Comparison of ENCODE assay signal across 9 mouse cellular contexts in the genomic region with DNA sequence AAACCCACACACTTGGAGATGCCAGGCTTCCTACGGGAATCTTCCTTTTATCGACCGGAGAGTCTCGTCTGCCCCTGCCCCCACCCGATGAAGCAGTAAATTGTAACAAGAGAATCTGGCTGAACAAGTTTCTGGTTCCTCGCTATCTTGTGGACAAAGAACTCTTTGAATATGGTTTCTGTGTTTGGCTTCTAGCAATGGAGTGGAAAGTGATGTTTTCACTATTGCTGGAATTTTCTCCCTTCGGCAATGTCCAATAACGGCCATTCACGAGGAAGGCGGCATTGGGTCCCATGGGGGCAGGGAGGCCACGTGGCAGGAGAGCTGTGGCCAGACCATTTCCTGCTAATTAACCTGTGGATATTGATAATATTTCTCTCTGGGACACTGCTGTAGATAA. TPM values are rescaled to one million over a fixed set of nuclear protein-coding genes. Genes with fewer than 3 reads are reported as not detected.
DNase-seq lines count a peak whose midpoint lies in the region; ATAC-seq and TF ChIP-seq lines count a peak whose summit lies in the region.
"Had no signal": no experiment of that assay in that cellular context is flagged by ENCODE, and none has a peak within 500 bp of the region (broad histone marks: within the 10 kb centered on the region; RNA-seq: fewer than 3 reads in every experiment).

No protein-coding gene starts in this region.

- no peak overlapping the region for H3K27ac ChIP-seq in heart, embryonic 12.5 days (ENCODE audit: poor library complexity, severe bottlenecking)
- H3K27ac ChIP-seq in intestine, postnatal 0 days (ENCODE audit: low read depth, low read length) = no peak overlapping the region
- 0 out of 2 replicates have a peak overlapping the region, but pooled peaks have one; percentile 35 for H3K27ac ChIP-seq in stomach, postnatal 0 days (replicated peaks)
- no peak overlapping the region for H3K27ac ChIP-seq in left cerebral cortex, adult 2 months

- TF ChIP-seq EP300 in stomach, postnatal 0 days (optimal IDR thresholded peaks at IDR 0.05) = no peak

- no peak for ATAC-seq in heart, embryonic 12.5 days (ENCODE audit: insufficient number of reproducible peaks, low FRiP score)
- peak; percentile 18; the same call in 1 of the 2 replicates for ATAC-seq in intestine, postnatal 0 days
- no peak for ATAC-seq in stomach, postnatal 0 days (ENCODE audit: low FRiP score, low TSS enrichment)

- H3K36me3 ChIP-seq in heart, embryonic 12.5 days = no peaks in the 10 kb centered on the region
- no peaks in the 10 kb centered on the region for H3K36me3 ChIP-seq in intestine, postnatal 0 days (ENCODE audit: control insufficient read depth, insufficient read depth)
- H3K36me3 ChIP-seq in stomach, postnatal 0 days (ENCODE audit: control insufficient read depth, insufficient read depth, low read length) = no peaks in the 10 kb centered on the region

- H3K9ac ChIP-seq in heart, embryonic 12.5 days = no peak overlapping the region
- H3K9ac ChIP-seq in intestine, postnatal 0 days (ENCODE audit: low read depth, low read length) = no peak overlapping the region
- H3K9ac ChIP-seq in stomach, postnatal 0 days (ENCODE audit: low read length) = no peak overlapping the region

- peaks cover 7% of the 10 kb centered on the region for H3K4me1 ChIP-seq in heart, embryonic 12.5 days (replicated peaks)
- 0 out of 2 replicates have a peak, but pooled peaks cover 7% of the 10 kb centered on the region for H3K4me1 ChIP-seq in intestine, postnatal 0 days (replicated peaks; ENCODE audit: control insufficient read depth, insufficient read depth, low read length)
- peaks cover 4% of the 10 kb centered on the region; the same call in 1 of the 2 replicates for H3K4me1 ChIP-seq in stomach, postnatal 0 days (replicated peaks; ENCODE audit: control insufficient read depth, insufficient read depth)

- TF ChIP-seq CTCF in intestine, postnatal 0 days (IDR thresholded peaks at IDR 0.05; ENCODE audit: low read depth) = no peak
- no peak for TF ChIP-seq CTCF in stomach, postnatal 0 days (IDR thresholded peaks at IDR 0.05; ENCODE audit: low read depth)
- TF ChIP-seq CTCF in left cerebral cortex, adult 2 months (IDR thresholded peaks at IDR 0.05) = no peak

- peak overlapping the region; percentile 23; the same call in 1 of the 2 replicates for H3K4me2 ChIP-seq in heart, embryonic 12.5 days
- peak overlapping the region; percentile 44 for H3K4me2 ChIP-seq in intestine, postnatal 0 days (replicated peaks; ENCODE audit: low read depth)
- H3K4me2 ChIP-seq in stomach, postnatal 0 days (replicated peaks; ENCODE audit: low read depth) = 0 out of 2 replicates have a peak overlapping the region, but pooled peaks have one; percentile 12

- 26% methylated on average over 11 of the region's 11 CpGs for WGBS in heart, embryonic 12.5 days
- 18% methylated on average over 11 of the region's 11 CpGs for WGBS in intestine, postnatal 0 days
- 26% methylated on average over 11 of the region's 11 CpGs for WGBS in stomach, postnatal 0 days

- H3K27me3 ChIP-seq in heart, embryonic 12.5 days (replicated peaks) = peaks cover 28% of the 10 kb centered on the region
- H3K27me3 ChIP-seq in intestine, postnatal 0 days (replicated peaks; ENCODE audit: control insufficient read depth, insufficient read depth, low read length) = no peaks in the 10 kb centered on the region
- H3K27me3 ChIP-seq in stomach, postnatal 0 days (ENCODE audit: control insufficient read depth, insufficient read depth, low read length) = no peaks in the 10 kb centered on the region

- no peaks in the 10 kb centered on the region for H3K9me3 ChIP-seq in heart, embryonic 12.5 days (replicated peaks)
- H3K9me3 ChIP-seq in intestine, postnatal 0 days (ENCODE audit: control insufficient read depth) = no peaks in the 10 kb centered on the region
- H3K9me3 ChIP-seq in stomach, postnatal 0 days (ENCODE audit: control insufficient read depth, low read length) = no peaks in the 10 kb centered on the region

- DNase-seq in heart, adult 9 months (ENCODE audit: low spot score in 2 of 2) = no peak
- DNase-seq in urinary bladder, postnatal 14 days (ENCODE audit: low spot score) = peak; percentile 31
- DNase-seq in urinary bladder, postnatal 25 days (ENCODE audit: low spot score) = no peak
- peak; percentile 46 for DNase-seq in stomach, postnatal 0 days (ENCODE audit: low spot score)
- DNase-seq in natural killer cell, adult 2 months (ENCODE audit: low spot score in 2 of 2) = no peak
- no peak for DNase-seq in left cerebral cortex, adult 2 months (ENCODE audit: extremely low spot score in 1 of 2, low spot score in 2 of 2)
- DNase-seq: adrenal gland, adult 2 months had no signal

- no peak overlapping the region for H3K4me3 ChIP-seq in heart, embryonic 12.5 days
- no peak overlapping the region for H3K4me3 ChIP-seq in intestine, postnatal 0 days (ENCODE audit: low read depth, low read length)
- H3K4me3 ChIP-seq in stomach, postnatal 0 days (ENCODE audit: low read depth, low read length) = no peak overlapping the region
- no peak overlapping the region for H3K4me3 ChIP-seq in left cerebral cortex, adult 2 months

- intact Hi-C loops in left cerebral cortex, adult 2 months (cut with DNase I) = no loop called here

RNA-seq across cellular contexts. Expression of a gene that starts 32.8 kb away (rescaled TPM):
- 5.5 and 6.2 TPM in 2 replicates for polyA plus RNA-seq in heart, embryonic 12.5 days (2016; fragmentation: Nextera tagmentation; extraction: Ambion mirVana)
- 2.6 and 3.0 TPM in 2 replicates for polyA plus RNA-seq in intestine, postnatal 0 days (2015; fragmentation: Nextera tagmentation; extraction: Ambion mirVana)
- 3.9 and 4.5 TPM in 2 replicates for polyA plus RNA-seq in stomach, postnatal 0 days (2015; fragmentation: Nextera tagmentation; extraction: Ambion mirVana)
- 1 to 10 TPM; 5.0 to 7.9 TPM for total RNA-seq in left cerebral cortex, adult 2 months (2021)

Comparison
In these comparisons a context has a peak if more than half of its experiments do, and no peak if none do; other contexts are left out.
1. DNase-seq: peak in urinary bladder, postnatal 14 days (single experiment) and stomach, postnatal 0 days (single experiment); none in heart, adult 9 months (0 of 2), urinary bladder, postnatal 25 days (single experiment), natural killer cell, adult 2 months (0 of 2) and left cerebral cortex, adult 2 months (0 of 2).
2. Peak in every context shown above with its lines, with median percentiles within 50 percentile points of each other: H3K4me2 ChIP-seq.